Mouse (Mus musculus): Measurements from ENCODE around the gene Mkln1.

- no peak for TF ChIP-seq CTCF (IDR thresholded peaks at IDR 0.05; ENCODE audit: low read depth)
- no peak for TF ChIP-seq EP300 (IDR thresholded peaks at IDR 0.05; ENCODE audit: low read depth)
Measured at GRCm38 (mm10) chr6:31500260-31500659, 101.7 kb downstream of the Mkln1 start.

All from liver, embryonic 14.5 days (tissue).